Mouse (Mus musculus) embryonic fibroblast, embryonic 13.5 days (primary cell): ENCODE measurements around the gene Gng8. TPM values are rescaled to one million over a fixed set of nuclear protein-coding genes. Genes with fewer than 3 reads are reported as not detected.
A peak's percentile ranks its signal among the peaks of the same experiment; 100 is the strongest.

Source experiments
- H3K27ac ChIP-seq: 2 replicates; pipeline ENCODE4 v1.5.1; 2012; ENCODE audit warnings: low read length, control low read depth, inconsistent platforms; ENCODE audit not compliant: insufficient read depth
- H3K4me1 ChIP-seq: 2 replicates; pipeline ENCODE4 v1.6.1; 2011; ENCODE audit warnings: low read length; ENCODE audit not compliant: control insufficient read depth, insufficient read depth
- H3K4me3 ChIP-seq: 2 replicates; pipeline ENCODE4 v1.5.1; 2011; ENCODE audit warnings: mild to moderate bottlenecking, control low read depth, low read length; ENCODE audit not compliant: insufficient read depth
- CTCF ChIP-seq: IDR thresholded peaks from 2 replicates; pipeline ENCODE4 v1.5.1; 2011; ENCODE audit warnings: mild to moderate bottlenecking, control low read depth, low read length, moderate library complexity, borderline replicate concordance; ENCODE audit not compliant: insufficient read depth
- POLR2A ChIP-seq: IDR thresholded peaks from 2 replicates; pipeline ENCODE4 v1.6.1; 2011; ENCODE audit warnings: low read depth, mild to moderate bottlenecking, control low read depth, low read length, moderate library complexity
- polyA plus RNA-seq: library from polyadenylated mRNA; stranded (reverse); fragments of >200 nt; gene quantifications from 2 replicates; pipeline ENCODE4 v1.2.4, GENCODE M21; 2011; ENCODE audit warnings: low read depth; ENCODE audit not compliant: missing spikeins, insufficient read length

Gng8 gene
- polyA plus RNA-seq, 1 experiment = 24.7 TPM

DNA sequence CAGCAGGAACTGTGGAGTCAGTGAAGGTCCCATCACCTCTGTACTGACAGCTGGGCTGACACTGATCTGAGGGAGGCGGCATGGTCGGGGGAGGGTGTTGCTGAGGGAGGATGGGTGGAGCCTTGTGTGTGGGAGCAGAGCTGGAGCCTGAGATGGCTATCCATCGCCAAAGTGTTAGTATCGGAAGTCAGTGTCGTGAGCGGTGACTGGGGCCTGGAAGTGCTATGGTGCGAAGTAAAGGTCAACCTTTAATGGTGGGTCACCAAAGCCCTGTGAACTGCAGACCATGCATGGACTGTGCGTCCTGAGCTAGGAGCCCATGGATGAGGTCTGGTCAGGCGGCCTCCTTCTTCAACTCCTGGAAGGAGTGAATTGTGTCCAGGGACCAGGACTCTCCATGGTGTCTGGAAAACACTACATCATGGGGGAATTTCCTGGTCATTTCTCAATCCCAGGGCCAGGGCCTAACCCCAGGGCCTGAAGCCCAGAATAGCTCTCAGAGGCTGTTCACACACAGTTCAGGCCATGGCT lies 14.0 kb downstream of the Gng8 start:
- no peak overlapping the region for H3K4me3 ChIP-seq
- H3K4me1 ChIP-seq = peaks cover 7% of the 10 kb centered on the region; the same call in 1 of the 2 replicates
- TF ChIP-seq POLR2A (peak; percentile 42; the same call in 1 of the 2 replicates), CTCF (no peak)
- H3K27ac ChIP-seq = no peak overlapping the region

GRCm38 (mm10) chr7:16906281-16906680 lies 14.7 kb downstream of the Gng8 start, which contains the start of gene Ptgir:
TSS of gene Ptgir (plus strand) at chr7:16906490.
- peaks cover 7% of the 10 kb centered on the region; the same call in 1 of the 2 replicates for H3K4me1 ChIP-seq
- no peak within 1 kb of the TSS for H3K27ac ChIP-seq
- no peak within 1 kb of the TSS for H3K4me3 ChIP-seq
- TF ChIP-seq POLR2A = no peak
- TF ChIP-seq CTCF = no peak

DNA sequence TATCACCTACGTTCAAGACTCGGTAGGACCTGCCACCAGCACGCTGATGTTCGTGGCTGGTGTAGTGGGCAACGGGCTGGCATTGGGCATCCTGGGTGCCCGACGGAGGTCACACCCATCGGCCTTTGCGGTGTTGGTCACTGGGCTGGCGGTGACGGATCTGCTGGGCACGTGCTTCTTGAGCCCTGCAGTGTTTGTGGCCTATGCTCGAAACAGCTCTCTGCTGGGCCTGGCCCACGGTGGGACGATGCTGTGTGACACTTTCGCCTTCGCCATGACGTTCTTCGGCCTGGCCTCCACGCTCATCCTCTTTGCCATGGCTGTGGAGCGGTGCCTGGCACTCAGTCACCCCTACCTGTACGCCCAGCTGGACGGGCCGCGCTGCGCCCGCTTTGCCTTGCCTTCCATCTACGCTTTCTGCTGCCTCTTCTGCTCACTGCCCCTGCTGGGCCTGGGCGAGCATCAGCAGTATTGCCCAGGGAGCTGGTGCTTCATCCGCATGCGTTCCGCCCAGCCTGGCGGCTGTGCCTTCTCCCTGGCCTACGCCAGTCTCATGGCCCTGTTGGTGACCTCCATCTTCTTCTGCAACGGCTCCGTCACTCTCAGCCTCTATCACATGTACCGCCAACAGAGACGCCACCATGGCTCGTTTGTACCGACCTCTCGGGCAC lies 15.4 kb downstream of the Gng8 start:
- Histone ChIP-seq H3K4me1 (peaks cover 8% of the 10 kb centered on the region), H3K27ac (no peak overlapping the region), H3K4me3 (no peak overlapping the region)
- no peak for TF ChIP-seq CTCF
- no peak for TF ChIP-seq POLR2A

DNA sequence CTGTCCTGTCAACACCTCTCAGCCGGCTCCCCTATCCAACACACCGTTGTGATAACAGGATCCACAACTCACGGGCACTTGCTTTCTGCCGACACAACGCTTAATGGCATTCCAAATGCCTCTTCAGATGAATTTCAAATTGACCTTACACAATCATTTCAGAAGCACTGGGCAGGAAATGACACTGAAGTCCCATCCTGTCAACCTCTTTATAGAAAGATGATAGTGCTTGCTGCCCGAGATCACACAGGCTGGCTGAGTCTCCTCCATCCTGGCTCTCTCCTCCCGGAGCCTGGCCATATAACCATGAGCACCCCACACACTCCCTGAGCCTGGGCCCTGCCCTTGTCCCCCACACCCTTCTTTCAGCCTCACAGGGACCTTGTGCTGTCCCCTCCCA lies 16.3 kb downstream of the Gng8 start:
- no peak overlapping the region for H3K4me3 ChIP-seq
- peaks cover 10% of the 10 kb centered on the region for H3K4me1 ChIP-seq
- TF ChIP-seq POLR2A (no peak), CTCF (no peak)

DNA sequence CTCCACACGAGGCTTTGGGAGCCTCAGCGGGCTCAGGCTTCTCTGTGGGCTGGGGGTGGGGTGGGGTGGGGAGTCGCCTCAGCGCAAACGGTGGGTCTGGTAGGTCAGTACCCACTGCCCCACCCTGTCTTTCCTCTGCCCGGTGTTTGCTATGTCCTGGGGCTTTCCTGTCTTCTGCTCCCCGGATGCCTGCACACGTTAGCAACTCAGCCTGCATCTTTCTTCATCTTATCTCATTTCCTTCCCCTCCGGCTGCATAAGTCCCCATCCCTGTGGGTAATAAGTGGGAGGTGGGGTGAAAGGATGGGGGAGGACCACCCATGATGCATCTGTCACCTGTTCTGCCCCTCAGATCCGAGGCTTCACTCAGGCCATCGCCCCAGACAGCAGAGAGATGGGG lies 16.8 kb downstream of the Gng8 start:
- no peak overlapping the region for H3K27ac ChIP-seq
- TF ChIP-seq CTCF (no peak), POLR2A (no peak)
- H3K4me1 ChIP-seq = peaks cover 10% of the 10 kb centered on the region
- no peak overlapping the region for H3K4me3 ChIP-seq

More for the DNA sequence above, 16.3 kb downstream of the Gng8 start:
- no peak overlapping the region for H3K27ac ChIP-seq

- Histone ChIP-seq H3K4me3 (no peak overlapping the region), H3K27ac (no peak overlapping the region), H3K4me1 (peaks cover 10% of the 10 kb centered on the region)
- TF ChIP-seq POLR2A (no peak), CTCF (no peak)
Observed at GRCm38 (mm10) chr7:16908859-16909258, 17.3 kb downstream of the Gng8 start.

GRCm38 (mm10) chr7:16909909-16910308 lies 18.3 kb downstream of the Gng8 start:
- peaks cover 10% of the 10 kb centered on the region for H3K4me1 ChIP-seq
- peak overlapping the region; percentile 34; the same call in 1 of the 2 replicates for H3K27ac ChIP-seq
- TF ChIP-seq POLR2A (no peak), CTCF (no peak)
- H3K4me3 ChIP-seq = no peak overlapping the region

DNA sequence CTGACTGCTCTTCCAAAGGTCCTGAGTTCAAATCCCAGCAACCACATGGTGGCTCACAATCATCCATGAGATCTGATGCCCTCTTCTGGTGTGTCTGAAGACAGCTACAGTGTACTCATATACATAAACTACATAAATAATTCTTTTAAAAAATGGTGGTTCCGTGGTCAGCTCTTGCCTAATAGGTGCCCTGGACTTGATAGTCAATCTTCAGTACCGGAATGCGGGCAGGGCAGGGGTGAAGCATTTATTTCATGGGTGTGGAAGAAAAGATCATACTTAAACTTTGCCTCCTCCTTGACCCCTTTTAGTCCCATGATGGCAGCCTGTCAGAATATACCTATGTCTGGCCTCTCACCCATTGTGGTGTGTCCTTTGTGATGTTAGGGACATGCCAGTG lies 20.3 kb downstream of the Gng8 start:
- no peak for TF ChIP-seq POLR2A
- no peak for TF ChIP-seq CTCF
- Histone ChIP-seq H3K27ac (peak overlapping the region; percentile 69; the same call in 1 of the 2 replicates), H3K4me3 (no peak overlapping the region), H3K4me1 (peaks cover 8% of the 10 kb centered on the region; the same call in 1 of the 2 replicates)

DNA sequence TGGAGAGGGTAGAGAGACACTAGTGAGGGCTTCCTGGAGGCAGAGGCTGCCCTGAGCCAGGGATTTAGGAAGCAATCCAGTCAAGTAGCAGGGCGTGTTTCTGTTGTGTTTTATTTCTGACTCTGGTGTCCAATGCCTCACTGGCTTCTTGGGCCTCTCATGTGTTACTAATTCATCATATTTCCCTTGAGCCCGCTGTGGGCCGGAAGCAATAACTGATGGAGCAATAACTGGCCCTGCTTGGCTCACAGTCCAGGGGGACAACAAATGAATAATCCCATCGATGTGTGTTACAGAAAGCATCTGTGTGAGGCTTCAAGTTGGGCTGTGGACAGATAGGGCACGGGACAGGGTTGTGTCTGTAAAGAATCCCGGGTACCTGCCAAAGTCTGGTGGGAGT lies 20.8 kb downstream of the Gng8 start:
- Histone ChIP-seq H3K4me3 (no peak overlapping the region), H3K4me1 (peaks cover 8% of the 10 kb centered on the region; the same call in 1 of the 2 replicates), H3K27ac (peak overlapping the region; percentile 69)
- TF ChIP-seq CTCF (no peak), POLR2A (no peak)

DNA sequence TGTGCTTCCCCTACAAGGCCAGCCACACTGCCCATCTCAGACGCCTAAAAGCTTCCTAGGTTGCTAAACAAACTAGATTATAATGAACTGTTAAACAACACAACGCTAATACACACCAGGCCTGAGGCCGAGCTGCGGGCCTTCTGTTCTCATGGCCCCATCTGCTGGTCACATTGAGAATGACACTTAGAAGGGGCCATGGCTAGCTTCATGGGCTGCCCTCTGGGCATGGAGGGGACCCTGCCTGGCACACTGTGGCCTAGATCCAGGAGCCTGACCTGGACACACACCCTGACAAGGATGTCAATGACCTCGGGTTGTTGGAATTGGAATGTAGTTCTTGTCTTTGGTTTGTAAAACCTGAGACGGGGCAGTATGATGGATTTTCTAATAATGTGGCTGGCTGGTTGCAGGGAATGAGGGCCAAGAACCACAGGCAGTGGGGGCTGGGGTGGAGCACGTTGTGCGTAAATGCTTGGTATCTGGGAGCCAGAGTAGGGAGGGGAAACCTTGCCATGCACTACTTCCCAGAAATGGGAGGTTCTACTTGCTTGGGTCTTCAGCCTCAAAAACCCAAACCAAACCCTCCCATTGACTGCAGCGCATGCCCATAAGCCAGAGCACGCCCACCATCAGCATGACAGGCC lies 22.3 kb downstream of the Gng8 start:
- Histone ChIP-seq H3K4me1 (peaks cover 8% of the 10 kb centered on the region; the same call in 1 of the 2 replicates), H3K4me3 (no peak overlapping the region), H3K27ac (0 out of 2 replicates have a peak overlapping the region, but pooled peaks have one; percentile 69)
- TF ChIP-seq CTCF (peak; percentile 61), POLR2A (no peak)
